Mouse (Mus musculus) stomach, embryonic 14.5 days (tissue): ENCODE measurements around the gene Olfr1394. TPM values are rescaled to one million over a fixed set of nuclear protein-coding genes. Genes with fewer than 3 reads are reported as not detected.
A peak's percentile ranks its signal among the peaks of the same experiment; 100 is the strongest.
"Not testable (repeated sequence)": the region's sequence is repeated elsewhere in the genome, so short reads cannot be mapped to it uniquely, and the experiment has no call there.

ENCODE experiments used
- ATAC-seq: fragments of 200-750 bp; cut with Nextera tagmentation; 2 replicates; pipeline ENCODE4 v1.8.0; 2017; ENCODE audit warnings: low read depth, moderate TSS enrichment; ENCODE audit not compliant: insufficient number of reproducible peaks, insufficient read depth, low FRiP score
- H3K27ac ChIP-seq: fragments of 300-500 bp; sonication (generic); 2 replicates; pipeline ENCODE4 v1.5.1; 2014; ENCODE audit warnings: mild to moderate bottlenecking, low read length, moderate library complexity, mixed read lengths
- H3K27me3 ChIP-seq: fragments of 300-500 bp; sonication (generic); 2 replicates; pipeline ENCODE4 v1.6.1; 2014; ENCODE audit warnings: low read length, control low read depth, mixed read lengths; ENCODE audit not compliant: control insufficient read depth, insufficient read depth
- H3K36me3 ChIP-seq: fragments of 300-500 bp; sonication (generic); 2 replicates; pipeline ENCODE4 v1.6.1; 2014; ENCODE audit warnings: mild to moderate bottlenecking, control low read depth, low read length, moderate library complexity, mixed read lengths; ENCODE audit not compliant: control insufficient read depth, insufficient read depth
- H3K4me1 ChIP-seq: fragments of 300-500 bp; sonication (generic); 2 replicates; pipeline ENCODE4 v1.6.1; 2014; ENCODE audit warnings: low read length, control low read depth, mixed read lengths; ENCODE audit not compliant: control insufficient read depth, insufficient read depth
- H3K4me2 ChIP-seq: fragments of 300-500 bp; sonication (generic); replicated peaks from 2 replicates; pipeline ENCODE4 v1.6.1; 2014; ENCODE audit warnings: low read depth, low read length, control low read depth
- H3K4me3 ChIP-seq: fragments of 300-500 bp; sonication (generic); 2 replicates; pipeline ENCODE4 v1.5.1; 2014; ENCODE audit warnings: low read depth, low read length, control low read depth
- H3K9ac ChIP-seq: fragments of 300-500 bp; sonication (generic); replicated peaks from 2 replicates; pipeline ENCODE4 v1.6.1; 2014; ENCODE audit warnings: low read depth, mild to moderate bottlenecking, control low read depth, low read length, moderate library complexity, mixed read lengths
- H3K9me3 ChIP-seq: fragments of 300-500 bp; sonication (generic); 2 replicates; pipeline ENCODE4 v1.6.1; 2016; ENCODE audit warnings: low read depth, low read length, control low read depth; ENCODE audit not compliant: control insufficient read depth
- WGBS: fragments of 180-500 bp; shearing (Covaris S2); extraction: QIAGEN DNeasy Blood & Tissue Kit; methylation state at CpG from one replicate; pipeline ENCODE4 v1.1.7; 2014; 5-methylcytosine and 5-hydroxymethylcytosine counted together
- polyA plus RNA-seq: library from polyadenylated mRNA; unstranded; fragments of >200 nt; fragmentation: Nextera tagmentation; extraction: Ambion mirVana; gene quantifications from 2 replicates; pipeline ENCODE4 v1.2.1, GENCODE M21; 2014

Gene Olfr1394
- polyA plus RNA-seq, 1 experiment from 2014 or later: not detected

DNA sequence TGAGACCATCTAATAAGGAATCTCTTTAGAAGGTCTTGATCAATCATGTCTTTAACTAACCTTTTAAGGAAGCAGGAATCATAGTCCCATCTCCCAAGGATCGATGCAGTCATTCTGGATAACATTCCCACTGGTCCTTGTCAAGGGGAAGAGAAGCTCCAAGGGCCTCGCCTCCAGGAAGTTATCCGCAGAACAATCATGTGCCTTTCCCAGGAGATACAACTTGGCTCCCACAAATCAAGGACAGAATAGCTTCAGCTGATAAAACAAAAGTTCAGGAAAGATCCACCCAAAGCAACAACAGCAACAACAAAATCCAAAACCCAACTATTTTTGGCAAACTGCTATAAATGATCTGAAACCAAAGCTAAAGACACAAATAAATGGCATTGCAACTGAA is 34.5 kb upstream of the Olfr1394 start:
- no peaks in the 10 kb centered on the region for H3K27me3 ChIP-seq
- no peaks in the 10 kb centered on the region for H3K9me3 ChIP-seq
- H3K4me2 ChIP-seq: no peak overlapping the region
- H3K9ac ChIP-seq: no peak overlapping the region
- ATAC-seq: no peak
- 81% methylated on average over 3 of the region's 3 CpGs for WGBS
- H3K4me1 ChIP-seq: no peaks in the 10 kb centered on the region
- no peaks in the 10 kb centered on the region for H3K36me3 ChIP-seq
- no peak overlapping the region for H3K27ac ChIP-seq
- no peak overlapping the region for H3K4me3 ChIP-seq

DNA sequence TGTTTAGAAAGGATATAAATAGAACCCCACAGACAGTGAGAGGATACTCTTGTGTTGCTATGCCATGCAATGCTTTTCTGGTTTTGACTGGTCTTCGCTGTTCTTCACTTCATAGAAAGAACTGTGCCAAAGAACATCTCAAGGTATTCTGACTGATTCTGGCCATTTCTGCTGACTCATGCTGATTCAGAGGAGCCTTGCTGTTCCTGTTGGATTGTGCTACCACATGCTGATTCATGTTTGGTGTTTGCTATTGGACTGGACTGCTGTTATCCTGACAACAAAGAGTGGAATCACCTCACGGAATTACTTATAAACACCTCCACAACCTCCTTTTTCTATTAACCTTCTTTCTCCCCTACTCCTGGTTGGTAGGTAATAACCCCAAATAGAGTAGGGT is 30.0 kb upstream of the Olfr1394 start:
- H3K9me3 ChIP-seq: no peaks in the 10 kb centered on the region
- H3K4me3 ChIP-seq: no peak overlapping the region
- no peaks in the 10 kb centered on the region for H3K36me3 ChIP-seq
- no peak overlapping the region for H3K27ac ChIP-seq
- no peaks in the 10 kb centered on the region for H3K4me1 ChIP-seq
- ATAC-seq: no peak
- no peaks in the 10 kb centered on the region for H3K27me3 ChIP-seq
- no peak overlapping the region for H3K4me2 ChIP-seq
- H3K9ac ChIP-seq: no peak overlapping the region
- WGBS: 85% methylated on average over 2 of the region's 2 CpGs

DNA sequence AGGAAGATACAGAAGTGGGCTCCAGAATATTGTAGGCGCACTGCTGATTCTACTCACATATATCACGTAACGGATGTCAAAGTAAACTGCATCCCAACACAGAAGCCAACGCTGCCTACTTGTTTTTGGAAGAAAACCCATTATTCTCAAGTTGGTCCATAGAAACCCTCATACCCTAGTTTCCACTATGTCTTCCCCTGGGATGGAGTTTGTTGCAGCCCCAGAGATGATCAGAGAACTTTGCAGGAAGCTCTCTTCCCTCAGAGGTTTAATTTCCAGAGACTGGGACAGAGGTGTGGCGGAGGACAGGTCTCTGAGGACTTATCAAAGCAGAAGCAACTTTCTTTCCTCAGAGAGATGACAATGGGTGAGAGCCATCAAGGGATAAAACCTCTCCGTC is 12.2 kb upstream of the Olfr1394 start, which contains the start of gene Olfr1395:
Gene Olfr1395 (plus strand): TSS at position 301 of the 400 bp plus-strand sequence.
- Histone ChIP-seq H3K27ac (no peak within 1 kb of the TSS), H3K4me3 (no peak within 1 kb of the TSS), H3K36me3 (no peaks in the 10 kb centered on the region), H3K4me2 (no peak within 1 kb of the TSS), H3K9ac (no peak within 1 kb of the TSS), H3K27me3 (no peaks in the 10 kb centered on the region), H3K4me1 (no peaks in the 10 kb centered on the region), H3K9me3 (no peaks in the 10 kb centered on the region)
- WGBS: 87% methylated on average over 6 of the region's 6 CpGs
- ATAC-seq: no peak

DNA sequence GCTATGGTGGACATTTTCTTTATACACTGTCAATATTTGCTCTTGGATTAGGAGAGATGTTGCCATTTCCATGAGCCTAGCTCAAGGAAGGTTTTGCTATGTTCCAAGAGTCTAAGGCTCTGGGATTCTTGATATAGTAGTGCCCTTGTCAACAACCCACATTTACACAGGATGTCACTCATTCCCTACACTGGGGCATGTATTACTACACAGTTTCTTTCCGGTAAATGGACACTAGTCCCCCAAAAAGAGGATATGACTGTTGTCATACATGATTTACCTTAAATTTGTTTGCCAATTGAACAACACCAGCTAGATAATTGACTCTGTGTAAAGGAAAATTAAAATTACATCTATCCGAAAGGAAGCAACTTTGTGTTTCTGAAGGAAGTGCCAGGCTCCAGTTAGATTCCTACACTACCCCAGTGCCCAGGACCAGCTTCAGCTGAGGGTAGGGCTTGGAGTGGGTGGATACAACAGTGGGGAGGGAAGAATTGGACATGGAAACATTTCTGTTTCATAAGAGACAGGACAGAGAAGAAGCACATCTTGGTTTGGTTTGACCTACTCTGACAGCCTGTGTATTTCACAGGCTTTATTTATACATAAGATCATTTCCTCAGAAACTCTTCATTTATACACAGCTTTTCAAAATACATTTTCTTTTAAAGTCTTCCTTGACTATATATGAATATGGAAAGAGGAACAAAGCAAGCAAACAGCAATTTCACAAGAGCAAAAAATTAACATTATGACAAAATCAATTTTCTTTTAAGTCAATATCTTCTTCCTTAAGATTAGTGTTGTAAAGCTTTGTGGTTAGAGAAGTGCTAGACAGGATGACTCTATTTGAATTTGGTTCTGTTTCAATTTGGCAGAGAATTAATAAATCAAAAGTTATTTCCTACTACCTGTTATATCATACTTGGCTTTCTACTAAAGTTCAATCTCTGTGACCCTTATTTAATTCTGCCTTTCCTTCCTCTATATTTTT is 2.9 kb downstream of the Olfr1394 start:
- no peak overlapping the region for H3K4me2 ChIP-seq
- H3K36me3 ChIP-seq: no peaks in the 10 kb centered on the region
- H3K27me3 ChIP-seq: no peaks in the 10 kb centered on the region
- no peak overlapping the region for H3K27ac ChIP-seq
- no peak overlapping the region for H3K4me3 ChIP-seq
- no peaks in the 10 kb centered on the region for H3K4me1 ChIP-seq
- no peak overlapping the region for H3K9ac ChIP-seq
- no peak for ATAC-seq
- 81% methylated on average over 2 of the region's 2 CpGs for WGBS
- no peaks in the 10 kb centered on the region for H3K9me3 ChIP-seq

DNA sequence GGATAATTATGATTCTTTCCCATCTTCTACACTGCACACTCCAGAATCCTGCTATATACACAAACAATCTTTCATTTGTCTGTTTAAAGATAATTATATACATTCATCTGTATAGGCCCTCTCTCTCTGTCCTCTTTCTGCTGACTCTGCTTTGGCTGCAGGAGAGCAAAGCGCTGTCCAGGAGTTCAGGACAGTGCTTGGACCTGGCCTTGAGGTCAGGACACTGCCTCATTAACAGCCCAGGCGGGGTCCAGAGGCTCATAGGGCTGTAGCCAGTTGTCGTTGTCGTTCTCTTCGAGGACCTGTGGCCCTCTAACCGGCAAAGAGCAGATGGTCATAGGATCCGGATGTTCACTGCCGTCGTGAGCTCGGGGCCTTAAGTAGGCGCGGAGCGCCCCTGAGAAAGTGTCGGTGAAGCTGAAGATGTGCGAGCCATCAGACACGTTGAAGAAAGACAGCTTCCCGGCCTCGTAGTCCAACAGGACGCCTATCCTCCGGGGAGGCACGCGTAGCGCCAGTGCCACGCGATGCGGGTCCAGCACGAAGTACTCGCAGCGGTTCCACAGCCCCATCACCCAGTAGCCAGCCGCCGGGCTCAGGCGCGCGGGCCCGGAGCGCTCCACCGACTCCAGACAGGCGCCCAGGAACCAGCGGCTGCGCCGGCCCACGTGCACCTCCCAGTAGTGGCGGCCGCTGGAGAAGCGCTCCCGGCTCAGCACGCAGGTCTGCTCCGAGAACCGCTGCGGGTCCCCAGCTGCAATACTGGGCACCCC is 14.8 kb downstream of the Olfr1394 start:
- peaks cover 6% of the 10 kb centered on the region; the same call in 1 of the 2 replicates for H3K9me3 ChIP-seq
- H3K4me1 ChIP-seq: no peaks in the 10 kb centered on the region
- H3K9ac ChIP-seq: no peak overlapping the region
- no peak overlapping the region for H3K27ac ChIP-seq
- H3K4me2 ChIP-seq: peak overlapping the region; percentile 51
- H3K4me3 ChIP-seq: peak overlapping the region; percentile 21
- ATAC-seq: peak; percentile 37; the same call in 1 of the 2 replicates
- H3K36me3 ChIP-seq: no peaks in the 10 kb centered on the region
- H3K27me3 ChIP-seq: 0 out of 2 replicates have a peak, but pooled peaks cover 4% of the 10 kb centered on the region
- 6% methylated on average over 47 of the region's 50 CpGs for WGBS

DNA sequence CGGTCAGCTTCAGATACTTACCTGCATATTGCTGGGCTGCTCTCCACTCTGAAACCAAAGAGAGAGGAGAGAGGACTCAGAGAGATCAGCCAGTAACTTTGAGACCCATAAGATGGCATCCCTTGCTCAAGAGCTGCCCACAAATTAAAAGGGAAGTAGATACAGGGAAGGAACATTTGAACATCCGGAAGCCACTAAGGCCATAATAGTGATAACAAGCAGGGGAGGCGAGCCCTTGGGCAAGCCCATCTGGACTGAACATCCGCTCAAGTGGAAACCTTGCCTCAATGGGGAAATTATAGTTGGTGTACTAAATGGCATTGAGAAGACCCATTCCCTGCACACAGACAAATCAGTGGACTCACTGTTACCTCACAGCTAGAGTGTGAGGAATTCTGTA is 16.4 kb downstream of the Olfr1394 start:
- H3K27me3 ChIP-seq: 0 out of 2 replicates have a peak, but pooled peaks cover 4% of the 10 kb centered on the region
- H3K36me3 ChIP-seq: no peaks in the 10 kb centered on the region
- H3K4me1 ChIP-seq: no peaks in the 10 kb centered on the region
- WGBS: 95% methylated on average over 4 of the region's 4 CpGs
- no peak for ATAC-seq
- no peak overlapping the region for H3K27ac ChIP-seq
- peaks cover 6% of the 10 kb centered on the region; the same call in 1 of the 2 replicates for H3K9me3 ChIP-seq
- H3K4me2 ChIP-seq: no peak overlapping the region
- no peak overlapping the region for H3K4me3 ChIP-seq
- H3K9ac ChIP-seq: no peak overlapping the region

DNA sequence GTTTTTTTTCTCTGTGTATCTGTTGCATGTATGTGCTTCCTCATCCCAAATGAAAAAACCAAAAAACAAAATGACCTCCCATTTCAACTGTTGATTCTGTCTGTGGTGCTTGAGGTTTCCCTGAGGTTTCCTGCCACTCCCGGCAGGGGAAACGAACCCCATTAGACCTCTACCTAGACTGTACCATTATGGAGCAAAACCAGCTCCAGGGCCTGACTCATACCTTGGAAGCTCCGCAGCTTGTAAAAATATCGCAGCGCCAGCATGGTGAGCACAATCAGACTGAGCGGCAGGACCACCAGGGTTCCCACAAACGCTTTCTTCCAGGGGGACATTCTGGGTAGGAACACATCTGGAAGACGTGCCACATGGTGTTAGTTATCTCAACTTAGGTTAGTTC is 21.2 kb downstream of the Olfr1394 start:
- Histone ChIP-seq H3K9me3 (no peaks in the 10 kb centered on the region), H3K4me3 (no peak overlapping the region), H3K27me3 (0 out of 2 replicates have a peak, but pooled peaks cover 4% of the 10 kb centered on the region), H3K36me3 (no peaks in the 10 kb centered on the region), H3K4me2 (no peak overlapping the region), H3K9ac (no peak overlapping the region), H3K4me1 (no peaks in the 10 kb centered on the region), H3K27ac (no peak overlapping the region)
- WGBS: 94% methylated on average over 8 of the region's 8 CpGs
- ATAC-seq: no peak

DNA sequence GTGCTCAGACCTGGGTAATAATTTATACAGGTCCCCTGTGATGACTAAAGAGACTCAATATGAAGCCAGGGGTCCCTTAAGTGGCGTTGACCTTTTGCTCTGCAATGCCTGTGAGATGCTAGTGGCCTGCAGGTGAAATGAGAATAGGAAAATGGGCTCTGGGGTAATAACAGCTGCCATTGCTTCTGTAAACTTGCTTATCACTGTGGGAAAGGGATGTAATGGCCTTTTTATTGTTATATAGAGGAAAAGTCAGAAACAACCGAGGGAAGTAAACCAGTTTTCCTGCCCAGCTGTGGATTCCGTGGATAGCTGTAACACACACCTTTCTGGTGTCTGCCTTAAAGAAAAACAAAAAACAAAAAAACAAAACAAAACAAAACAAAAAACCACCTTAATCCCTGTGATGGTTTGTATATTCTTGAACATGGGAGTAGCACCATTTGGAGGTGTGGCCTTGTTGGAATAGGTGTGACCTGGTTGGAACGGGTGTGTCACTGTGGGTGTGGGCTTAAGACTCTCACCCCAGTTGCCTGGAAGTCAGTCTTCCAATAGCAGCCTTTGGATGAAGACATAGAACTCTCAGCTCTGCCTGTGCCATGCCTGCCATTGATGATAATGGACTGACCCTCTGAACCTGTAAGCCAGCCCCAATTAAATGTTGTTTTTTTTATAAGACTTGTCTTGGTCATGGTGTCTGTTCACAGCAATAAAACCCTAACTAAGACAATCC is 22.0 kb downstream of the Olfr1394 start:
- H3K27me3 ChIP-seq, H3K4me2 ChIP-seq, H3K4me3 ChIP-seq, ATAC-seq, H3K4me1 ChIP-seq, H3K9ac ChIP-seq, H3K9me3 ChIP-seq, H3K27ac ChIP-seq, H3K36me3 ChIP-seq: not testable (repeated sequence)
- WGBS: 70% methylated on average over 4 of the region's 4 CpGs
